Mouse (Mus musculus): ENCODE data around the gene Ppa1. TPM values are rescaled to one million over a fixed set of nuclear protein-coding genes. Genes with fewer than 3 reads are reported as not detected.
"Not testable (repeated sequence)": the region's sequence is repeated elsewhere in the genome, so short reads cannot be mapped to it uniquely, and the experiment has no call there.

Gene Ppa1
- polyA plus RNA-seq (2011; ENCODE audit: insufficient read depth, insufficient read length, low replicate concordance, missing spikeins) = 11.7 and 19.7 TPM in 2 replicates

- TF ChIP-seq CTCF (IDR thresholded peaks at IDR 0.05; ENCODE audit: control insufficient read depth, insufficient read depth, low read length) (no peak), POLR2A (IDR thresholded peaks at IDR 0.05; ENCODE audit: borderline replicate concordance, control insufficient read depth, low read depth, low read length) (peak; percentile 42; the same call in 1 of the 2 replicates)
- Histone ChIP-seq H3K4me3 (replicated peaks; ENCODE audit: control insufficient read depth, low read depth, low read length) (peak within 1 kb of the TSS; percentile 89), H3K27ac (ENCODE audit: control insufficient read depth, insufficient read depth, low read depth, low read length, poor library complexity) (0 out of 2 replicates have a peak within 1 kb of the TSS, but pooled peaks have one; percentile 24), H3K4me1 (ENCODE audit: control insufficient read depth, insufficient read depth, low read length) (no peaks in the 10 kb centered on the region)
- 2% methylated on average over 50 of the region's 50 CpGs for WGBS
These were observed at the start of gene Ppa1 for GRCm38 (mm10) chr10:61647790-61648736. Gene Ppa1 (plus strand): TSS chr10:61648552.

GRCm38 (mm10) chr10:61599556-61600114, 48.7 kb upstream of the Ppa1 start:
- Histone ChIP-seq H3K27ac (ENCODE audit: control insufficient read depth, insufficient read depth, low read depth, low read length, poor library complexity) (no peak overlapping the region), H3K4me3 (replicated peaks; ENCODE audit: control insufficient read depth, low read depth, low read length) (no peak overlapping the region), H3K4me1 (ENCODE audit: control insufficient read depth, insufficient read depth, low read length) (no peaks in the 10 kb centered on the region; the same call in 1 of the 2 replicates)
- TF ChIP-seq CTCF (IDR thresholded peaks at IDR 0.05; ENCODE audit: control insufficient read depth, insufficient read depth, low read length) (no peak), POLR2A (IDR thresholded peaks at IDR 0.05; ENCODE audit: borderline replicate concordance, control insufficient read depth, low read depth, low read length) (no peak)
- WGBS = 49% methylated on average over 9 of the region's 9 CpGs

DNA sequence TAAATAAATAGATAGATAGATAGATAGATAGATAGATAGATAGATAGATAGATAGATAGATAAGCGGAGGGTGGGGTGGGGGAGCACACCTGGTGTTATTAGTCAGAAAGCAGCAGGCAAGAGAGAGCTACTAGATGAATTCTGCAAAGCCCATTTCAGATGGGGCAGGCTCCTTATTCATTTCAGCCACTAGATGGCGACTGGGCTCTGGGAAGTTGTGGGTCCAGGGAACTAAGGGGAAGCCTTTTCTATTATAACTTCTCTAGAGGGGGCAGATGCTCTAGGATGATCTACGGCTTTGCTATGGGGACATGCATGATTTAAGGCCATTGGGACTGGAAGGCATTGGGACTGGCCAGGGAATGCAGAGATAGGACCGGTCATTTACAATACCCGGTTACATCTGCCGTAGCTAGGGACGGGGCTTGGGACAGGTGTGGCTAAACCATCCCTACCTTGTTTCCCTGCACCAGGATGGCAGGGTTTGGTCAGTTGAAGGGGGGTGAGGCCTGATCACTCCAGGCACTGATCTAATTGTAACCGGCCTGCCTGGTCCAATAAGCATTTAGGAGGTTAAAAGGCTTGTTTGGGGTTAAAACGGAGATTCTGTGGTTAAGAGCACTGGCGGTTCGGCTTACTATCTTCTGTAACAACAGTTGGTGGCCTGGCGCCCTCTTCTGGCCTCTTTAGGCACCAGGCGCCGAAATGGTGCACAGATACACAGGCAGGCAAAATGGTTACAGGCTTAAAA, 45.9 kb upstream of the Ppa1 start:
- no peak for TF ChIP-seq POLR2A (IDR thresholded peaks at IDR 0.05; ENCODE audit: borderline replicate concordance, control insufficient read depth, low read depth, low read length)
- TF ChIP-seq CTCF (IDR thresholded peaks at IDR 0.05; ENCODE audit: control insufficient read depth, insufficient read depth, low read length) = peak; percentile 65
- Histone ChIP-seq H3K4me1 (ENCODE audit: control insufficient read depth, insufficient read depth, low read length) (no peaks in the 10 kb centered on the region; the same call in 1 of the 2 replicates), H3K27ac (ENCODE audit: control insufficient read depth, insufficient read depth, low read depth, low read length, poor library complexity) (no peak overlapping the region), H3K4me3 (replicated peaks; ENCODE audit: control insufficient read depth, low read depth, low read length) (no peak overlapping the region)
- WGBS = 14% methylated on average over 14 of the region's 14 CpGs

- no peak for TF ChIP-seq POLR2A (IDR thresholded peaks at IDR 0.05; ENCODE audit: borderline replicate concordance, control insufficient read depth, low read depth, low read length)
- no peak for TF ChIP-seq CTCF (IDR thresholded peaks at IDR 0.05; ENCODE audit: control insufficient read depth, insufficient read depth, low read length)
- 66% methylated on average over 10 of the region's 10 CpGs for WGBS
- H3K4me3 ChIP-seq (replicated peaks; ENCODE audit: control insufficient read depth, low read depth, low read length) = no peak overlapping the region
- H3K27ac ChIP-seq (ENCODE audit: control insufficient read depth, insufficient read depth, low read depth, low read length, poor library complexity) = no peak overlapping the region
- no peaks in the 10 kb centered on the region; the same call in 1 of the 2 replicates for H3K4me1 ChIP-seq (ENCODE audit: control insufficient read depth, insufficient read depth, low read length)
These were observed 43.8 kb upstream of the Ppa1 start for GRCm38 (mm10) chr10:61604376-61605065.

GRCm38 (mm10) chr10:61605381-61605780, 43.0 kb upstream of the Ppa1 start:
- H3K4me1 ChIP-seq (ENCODE audit: control insufficient read depth, insufficient read depth, low read length); H3K27ac ChIP-seq (ENCODE audit: control insufficient read depth, insufficient read depth, low read depth, low read length, poor library complexity); H3K4me3 ChIP-seq (replicated peaks; ENCODE audit: control insufficient read depth, low read depth, low read length): not testable (repeated sequence)
- 68% methylated on average over 11 of the region's 11 CpGs for WGBS

DNA sequence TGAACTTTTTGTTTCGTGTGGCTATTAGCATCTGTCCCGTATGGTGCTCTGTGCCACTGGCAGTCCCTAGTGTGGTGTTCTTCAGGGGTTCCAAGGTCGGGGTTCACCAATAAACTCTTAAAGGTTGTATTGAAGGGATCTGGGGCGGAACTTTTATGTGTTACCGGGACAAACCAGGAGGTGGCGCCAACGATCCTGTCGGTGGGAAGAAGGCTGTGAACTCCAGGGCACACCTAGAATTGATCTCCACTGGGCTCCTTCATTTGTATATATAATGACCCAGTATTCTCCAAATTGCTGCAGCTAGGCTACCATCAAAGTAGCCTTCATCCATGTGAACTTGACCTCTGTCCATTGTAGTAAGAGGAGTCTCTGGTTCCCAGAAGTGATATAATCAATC, 42.5 kb upstream of the Ppa1 start:
- Histone ChIP-seq H3K4me3 (replicated peaks; ENCODE audit: control insufficient read depth, low read depth, low read length) (no peak overlapping the region), H3K4me1 (ENCODE audit: control insufficient read depth, insufficient read depth, low read length) (no peaks in the 10 kb centered on the region; the same call in 1 of the 2 replicates), H3K27ac (ENCODE audit: control insufficient read depth, insufficient read depth, low read depth, low read length, poor library complexity) (no peak overlapping the region)
- peak; percentile 85 for TF ChIP-seq CTCF (IDR thresholded peaks at IDR 0.05; ENCODE audit: control insufficient read depth, insufficient read depth, low read length)
- TF ChIP-seq POLR2A (IDR thresholded peaks at IDR 0.05; ENCODE audit: borderline replicate concordance, control insufficient read depth, low read depth, low read length) = no peak
- whole genome bisulfite sequencing = 5% methylated on average over 8 of the region's 8 CpGs

DNA sequence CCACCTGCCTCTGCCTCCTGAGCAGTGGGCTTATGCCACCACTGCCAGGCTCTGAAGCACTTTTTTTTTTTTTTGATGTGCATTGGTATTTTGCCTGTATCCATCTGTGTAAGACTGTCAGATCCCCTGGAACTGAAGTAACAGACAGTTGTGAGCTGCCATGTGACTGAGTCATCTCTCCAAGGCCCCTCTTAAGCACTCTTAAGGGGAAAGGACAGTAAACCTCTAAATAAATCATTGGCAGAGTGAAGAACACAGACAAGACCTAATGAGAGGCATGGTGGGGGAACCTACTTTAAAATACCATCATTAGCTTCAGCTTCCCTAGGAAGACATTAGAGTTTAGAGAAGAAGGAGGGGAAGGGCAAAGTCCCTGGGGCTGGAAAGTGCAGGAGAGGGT, 40.1 kb upstream of the Ppa1 start:
- TF ChIP-seq CTCF (IDR thresholded peaks at IDR 0.05; ENCODE audit: control insufficient read depth, insufficient read depth, low read length) = no peak
- TF ChIP-seq POLR2A (IDR thresholded peaks at IDR 0.05; ENCODE audit: borderline replicate concordance, control insufficient read depth, low read depth, low read length) = no peak
- Histone ChIP-seq H3K4me1 (ENCODE audit: control insufficient read depth, insufficient read depth, low read length) (no peaks in the 10 kb centered on the region), H3K4me3 (replicated peaks; ENCODE audit: control insufficient read depth, low read depth, low read length) (no peak overlapping the region), H3K27ac (ENCODE audit: control insufficient read depth, insufficient read depth, low read depth, low read length, poor library complexity) (no peak overlapping the region)

Data from bone marrow, adult 2 months (tissue).